Mouse (Mus musculus) B cell, adult 2 months (primary cell): ENCODE results near the gene Cdk18.

Experiments
- DNase-seq, 2 experiments: peaks; one replicate each; pipeline ENCODE4 v3.0.0; 2022

Cdk18 gene

DNA sequence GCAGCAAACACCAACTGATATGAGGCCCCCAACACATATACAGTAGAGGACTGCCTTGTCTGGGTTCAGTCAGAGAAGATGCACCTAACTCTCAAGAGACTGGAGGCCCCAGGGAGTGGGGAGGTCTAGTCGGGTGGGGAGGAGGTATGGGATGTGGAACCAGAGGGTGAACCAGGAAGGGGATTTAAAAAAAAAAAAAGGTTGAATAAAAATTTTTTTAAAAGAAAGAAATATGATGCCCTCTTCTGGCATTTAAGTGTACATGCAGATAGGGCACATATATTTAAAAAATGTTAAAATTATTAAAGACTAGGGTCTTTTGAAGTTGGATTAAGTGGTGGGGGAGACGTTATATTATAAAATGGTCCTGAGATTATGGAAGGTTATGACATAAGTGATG, 30.1 kb downstream of the Cdk18 start:
- DNase-seq: no peak

DNA sequence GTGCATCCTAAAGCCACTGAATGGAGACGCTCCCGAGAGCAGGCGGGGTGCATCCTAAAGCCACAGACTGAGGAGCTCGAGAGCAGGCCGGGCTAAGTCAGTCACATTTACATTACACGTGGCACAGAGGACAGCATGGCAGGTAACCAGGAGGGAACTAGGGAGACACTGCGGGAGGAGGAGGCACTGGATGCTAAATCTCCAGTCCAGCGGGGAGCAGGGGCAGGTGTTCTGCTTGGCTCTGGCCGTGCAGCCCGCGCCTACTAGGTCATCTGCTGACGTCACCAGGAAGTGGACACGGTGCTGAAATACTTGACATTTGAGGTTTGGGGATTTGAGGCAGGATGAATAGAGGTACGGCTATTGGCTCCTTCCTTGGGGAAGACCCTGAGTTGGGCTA, 35.1 kb downstream of the Cdk18 start:
- no peak for DNase-seq

DNA sequence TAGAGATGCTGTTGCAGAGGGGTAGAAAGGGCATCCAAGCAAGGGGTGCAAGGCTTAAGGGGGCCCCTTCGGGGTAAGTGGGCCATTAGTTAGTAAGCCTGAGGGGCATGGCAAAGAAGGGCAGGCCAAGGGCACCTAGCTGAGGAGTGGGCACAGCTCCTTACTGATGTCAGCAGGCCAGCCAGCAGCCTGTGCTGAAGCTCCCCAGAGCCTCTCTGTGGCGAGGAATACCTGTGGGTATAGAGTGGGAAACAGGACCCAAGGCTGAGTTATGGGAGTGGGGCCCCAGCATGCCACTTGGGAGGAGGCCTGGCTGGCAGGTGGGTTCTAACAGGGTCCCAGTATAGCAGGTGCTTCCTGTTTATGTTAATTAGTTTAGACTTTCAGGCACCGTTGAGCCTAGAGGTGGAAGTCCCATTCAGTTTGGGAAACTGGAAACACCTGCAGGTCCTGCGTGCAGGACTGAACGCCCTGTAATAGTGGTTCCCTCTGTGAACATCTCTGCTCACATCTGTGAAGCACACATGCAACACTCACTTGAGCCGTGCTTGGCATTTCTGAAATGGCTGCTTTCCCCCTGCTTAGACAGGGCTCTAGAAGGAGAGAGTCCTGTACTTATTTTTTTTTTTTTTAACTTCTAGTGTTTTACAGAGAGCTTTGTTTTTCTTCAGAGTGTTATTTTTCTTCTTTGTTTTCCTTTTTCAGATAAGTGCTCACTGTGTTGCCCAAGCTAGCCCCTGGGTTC, 37.4 kb downstream of the Cdk18 start:
- no peak for DNase-seq

DNA sequence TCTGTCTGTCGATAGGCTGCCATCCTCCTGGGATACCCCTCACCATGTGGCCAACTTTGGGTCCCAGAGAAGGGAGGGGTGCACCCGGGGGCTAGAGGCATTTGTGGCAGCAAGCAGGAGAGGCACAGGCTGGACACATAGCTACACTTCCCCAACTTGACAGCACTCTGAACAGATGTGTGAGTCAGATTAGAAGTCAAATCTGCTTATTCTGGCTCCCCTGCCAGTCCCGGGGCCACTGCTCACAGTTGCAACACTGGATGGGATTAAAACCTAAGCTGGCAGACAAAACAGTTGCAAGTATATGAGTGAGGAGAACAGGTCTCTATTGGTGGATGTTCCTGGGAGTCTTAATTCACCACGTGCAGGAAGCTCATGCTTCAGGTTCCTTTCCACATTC, 39.7 kb downstream of the Cdk18 start:
- DNase-seq: no peak

DNA sequence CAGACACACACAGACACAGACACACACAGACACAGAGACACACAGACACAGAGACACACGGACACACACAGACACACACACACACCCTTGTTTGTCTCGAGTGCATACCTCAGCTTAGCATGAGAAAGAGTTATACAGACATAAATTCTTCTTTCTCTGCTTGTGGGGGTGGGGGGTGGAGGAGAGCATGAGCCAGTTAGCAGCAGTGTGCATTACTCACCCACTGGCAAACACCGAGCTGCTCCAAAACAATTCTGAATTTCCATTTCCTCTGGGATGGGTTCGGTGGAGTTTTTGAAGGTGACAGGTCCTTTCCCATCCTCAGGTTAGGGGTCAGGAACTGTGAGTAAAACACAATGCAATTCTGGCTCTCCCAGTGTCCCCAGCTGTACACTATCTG, 40.5 kb downstream of the Cdk18 start:
- DNase-seq: no peak

DNA sequence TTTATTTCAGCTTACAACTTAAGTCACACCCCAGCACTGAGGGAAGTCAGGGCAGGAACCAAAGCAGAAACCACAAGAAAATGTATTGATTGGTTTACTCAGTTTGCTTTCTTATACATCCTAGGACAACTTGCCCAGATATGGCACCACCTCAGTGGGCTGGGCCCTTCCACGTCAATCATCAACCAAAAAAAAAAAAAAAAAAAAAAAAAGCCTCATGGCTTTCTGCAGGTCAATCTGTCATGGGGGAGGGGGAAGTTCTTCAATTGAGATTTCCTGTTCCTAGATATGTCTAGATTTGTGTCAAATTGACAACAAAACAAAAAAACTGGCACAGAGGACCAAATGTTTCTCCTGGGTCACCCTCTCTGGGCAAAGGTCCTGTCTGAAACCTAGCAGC, 41.4 kb downstream of the Cdk18 start:
- DNase-seq: no peak

DNA sequence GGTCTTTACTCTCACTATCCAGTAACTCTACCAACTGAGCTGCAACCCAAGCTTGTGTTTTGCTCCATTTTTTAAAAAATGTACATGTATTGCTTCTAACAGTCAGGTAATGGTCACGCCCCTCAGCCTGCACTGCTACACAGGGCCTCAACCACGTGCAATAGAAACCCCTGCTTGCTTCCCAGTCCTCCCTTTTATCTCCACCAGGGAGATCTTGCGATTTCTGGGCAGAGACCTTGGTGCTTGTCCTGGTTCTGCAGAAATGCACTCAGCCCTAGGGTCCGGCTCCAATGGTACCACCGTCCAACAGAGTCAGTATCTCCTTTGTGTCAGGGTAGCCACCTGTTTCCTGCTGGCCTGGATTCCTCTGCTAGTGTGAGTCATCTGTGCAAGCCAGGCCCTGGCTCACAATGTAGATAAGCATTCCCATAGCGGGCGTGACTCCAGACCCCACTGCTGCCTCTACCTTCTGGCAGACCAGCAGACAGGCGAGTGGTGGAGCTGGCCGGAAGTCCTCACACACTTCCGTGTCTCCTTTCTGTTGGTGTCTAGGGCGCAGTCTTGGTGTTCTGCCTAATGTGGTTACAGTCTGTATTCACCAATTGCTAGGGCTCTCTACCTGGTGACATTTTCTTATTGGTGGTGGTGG, 44.0 kb downstream of the Cdk18 start:
- no peak for DNase-seq

DNA sequence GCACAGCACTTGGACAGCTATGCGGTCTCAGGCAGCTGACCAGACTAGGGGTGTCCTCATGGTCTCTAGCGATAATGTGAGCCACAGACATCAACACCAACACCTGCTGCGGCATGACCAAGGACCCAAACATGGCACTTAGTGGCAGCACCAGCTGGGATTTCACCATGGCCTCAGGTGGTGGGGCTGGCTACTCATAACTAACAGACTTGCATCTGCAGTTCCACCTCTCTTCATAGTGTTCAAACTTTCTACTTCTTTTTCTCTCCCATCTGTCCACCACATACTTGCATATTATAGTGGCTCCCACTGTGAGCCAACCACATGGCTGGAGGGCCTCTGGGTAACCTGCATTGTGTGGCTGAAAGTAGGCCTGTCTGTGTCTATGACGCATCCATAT, 46.2 kb downstream of the Cdk18 start:
- no peak for DNase-seq

DNA sequence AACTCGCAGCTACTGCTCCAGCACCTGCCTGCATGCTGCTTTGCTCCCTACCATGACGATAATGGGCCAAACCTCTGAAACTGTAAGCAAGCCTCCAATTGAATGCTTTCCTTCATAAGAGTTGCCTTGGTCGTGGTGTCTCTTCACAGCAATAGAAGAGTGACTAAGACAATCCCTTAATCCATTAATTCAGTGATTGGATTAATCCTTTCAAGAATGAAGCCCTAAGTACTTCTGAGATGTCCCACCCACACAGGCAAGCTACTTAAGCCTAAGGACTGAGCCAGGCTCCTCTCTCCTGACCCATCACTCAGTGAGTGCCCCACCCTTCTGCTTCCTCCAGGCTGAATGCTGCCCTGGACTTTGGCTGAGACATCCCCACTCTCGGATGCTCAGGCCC, 49.2 kb downstream of the Cdk18 start:
- no peak for DNase-seq

DNA sequence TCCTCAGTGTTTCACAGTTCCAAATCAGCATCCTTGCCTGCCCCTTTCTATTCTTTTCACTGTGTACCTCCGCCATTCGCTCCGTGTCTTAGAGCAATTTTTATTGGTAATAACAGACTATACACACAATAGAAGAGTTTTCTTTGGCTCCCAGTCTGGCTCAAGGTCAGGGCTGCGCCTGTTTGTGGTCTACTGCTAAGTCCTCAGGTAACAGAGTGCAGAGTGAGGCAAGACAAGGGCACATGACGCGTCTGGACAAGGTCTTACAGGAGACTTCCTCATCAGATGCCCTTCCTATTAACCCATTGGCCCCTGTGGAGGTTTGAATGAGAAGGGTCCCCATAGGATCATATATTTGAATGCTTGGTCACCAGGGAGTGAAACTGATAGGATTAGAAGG, 49.7 kb downstream of the Cdk18 start:
- no peak for DNase-seq

DNA sequence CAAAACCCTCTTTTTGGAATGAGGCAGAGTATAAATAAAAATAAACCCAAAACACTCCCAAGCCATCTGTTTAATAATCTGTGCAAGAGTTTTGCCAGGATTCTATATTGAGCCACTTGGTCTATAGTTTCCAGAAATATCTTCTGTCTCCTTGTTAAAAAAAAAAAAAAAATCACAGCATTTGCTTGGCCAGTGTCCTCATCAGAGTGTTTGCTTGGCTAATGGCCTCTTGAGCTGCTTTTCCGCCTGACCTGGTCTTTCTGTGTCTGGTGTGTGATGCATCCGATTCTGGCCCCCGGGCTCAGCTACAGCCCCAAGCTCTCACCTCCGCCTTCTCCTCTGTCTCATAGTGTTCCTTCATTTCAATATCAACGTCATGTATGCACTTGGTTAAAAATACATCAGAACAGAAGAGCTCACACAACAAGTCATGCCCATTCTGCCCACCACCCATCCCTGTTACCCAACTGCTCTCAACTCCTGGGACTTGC, 51.3 kb downstream of the Cdk18 start:
- DNase-seq: no peak

DNA sequence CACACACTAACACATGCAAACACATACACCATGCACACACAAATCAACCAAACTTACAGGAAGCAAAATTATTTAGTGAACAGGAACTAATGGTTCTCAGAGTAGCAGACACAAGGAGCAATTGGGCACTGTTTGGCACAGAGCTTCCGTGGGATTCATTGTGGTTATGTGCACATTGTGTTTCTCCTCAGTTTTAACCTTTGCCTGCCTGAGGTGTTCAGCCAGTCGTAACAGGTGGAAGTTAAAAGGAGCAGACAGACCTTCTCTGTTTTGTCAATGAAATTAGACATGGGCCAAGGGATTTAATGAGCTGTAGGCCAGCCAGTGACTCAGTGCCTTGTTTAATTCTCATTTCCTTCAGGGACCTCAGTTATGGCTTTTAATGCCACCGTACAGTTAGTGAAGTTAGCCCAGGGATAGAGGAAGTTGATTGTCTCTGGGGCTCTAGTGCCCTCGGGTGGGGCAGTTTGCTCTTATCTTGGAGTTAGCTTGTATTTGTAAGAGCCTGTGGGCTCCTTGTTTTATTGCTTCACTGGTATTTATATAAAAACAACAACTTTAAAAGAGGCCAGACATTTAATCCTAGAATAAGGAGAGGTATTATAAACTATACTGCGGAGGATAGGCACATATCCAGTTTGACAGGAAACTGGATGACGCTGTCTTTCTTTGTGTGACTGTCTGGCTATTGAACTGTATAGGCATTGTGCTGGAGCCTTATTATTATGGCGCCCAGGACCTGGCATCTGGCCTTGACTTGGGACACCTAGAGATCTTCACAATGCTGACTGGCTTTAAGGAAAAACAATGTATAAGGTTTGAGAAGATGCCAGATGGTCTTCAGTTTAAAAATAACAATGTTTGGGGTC, 54.1 kb downstream of the Cdk18 start:
- no peak for DNase-seq

DNA sequence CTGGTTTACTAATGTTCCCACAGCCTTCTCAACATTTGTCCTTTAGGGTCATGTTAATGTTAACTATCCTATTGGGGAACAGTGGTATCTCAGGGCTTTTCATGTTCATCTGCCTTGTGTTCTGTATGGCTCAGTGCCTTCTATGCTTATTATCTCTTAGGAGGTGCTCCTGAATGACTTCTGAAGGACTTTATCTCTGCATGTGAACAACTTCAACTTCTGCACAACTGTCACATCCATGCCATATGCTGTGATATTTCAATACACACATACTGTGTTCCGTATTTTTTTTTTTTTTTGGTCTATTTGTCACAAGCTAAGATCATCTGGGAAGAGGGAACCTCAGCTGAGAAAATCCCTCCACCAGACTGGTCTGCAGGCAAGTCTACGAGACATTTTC, 61.1 kb downstream of the Cdk18 start:
- DNase-seq: no peak

DNA sequence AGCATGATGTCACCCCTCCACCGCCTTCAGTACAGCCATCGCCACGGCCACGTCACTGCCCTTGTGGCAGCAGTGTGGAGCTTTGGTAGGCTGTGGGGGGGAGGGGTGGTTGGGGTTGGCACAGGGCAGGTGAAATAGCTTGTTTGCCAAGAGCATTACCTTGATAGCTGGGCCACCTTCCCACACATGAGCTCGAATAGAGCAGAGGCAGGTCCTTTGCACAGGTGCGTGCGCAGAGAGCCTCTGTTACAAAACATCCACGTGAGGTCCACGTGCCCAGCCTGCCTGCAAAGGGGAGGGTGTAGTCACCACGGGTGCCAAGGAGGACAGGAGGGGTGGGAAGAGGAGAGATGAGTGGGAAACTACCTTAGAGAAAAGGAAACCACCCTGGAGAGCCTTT, 63.9 kb downstream of the Cdk18 start:
- no peak for DNase-seq

DNA sequence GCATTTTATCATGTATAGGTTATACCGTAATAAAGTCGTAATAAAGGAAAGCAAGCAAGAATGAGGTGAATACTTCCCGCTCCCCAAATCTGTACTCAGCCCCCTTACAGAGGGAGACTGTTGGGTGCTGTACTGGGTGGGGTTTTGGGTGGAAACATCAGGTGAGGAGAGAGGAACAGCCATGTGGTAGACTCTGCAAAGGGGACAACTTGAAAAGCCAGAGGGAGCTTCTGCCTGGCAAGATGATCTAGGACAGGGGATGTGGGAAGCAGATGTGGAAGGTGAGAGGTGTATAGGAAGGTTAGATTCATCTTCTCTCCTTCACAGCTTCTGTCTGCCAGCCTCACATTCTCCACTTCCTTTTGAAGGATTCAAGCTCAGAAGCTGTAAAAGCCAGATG, 68.8 kb downstream of the Cdk18 start:
- no peak for DNase-seq

DNA sequence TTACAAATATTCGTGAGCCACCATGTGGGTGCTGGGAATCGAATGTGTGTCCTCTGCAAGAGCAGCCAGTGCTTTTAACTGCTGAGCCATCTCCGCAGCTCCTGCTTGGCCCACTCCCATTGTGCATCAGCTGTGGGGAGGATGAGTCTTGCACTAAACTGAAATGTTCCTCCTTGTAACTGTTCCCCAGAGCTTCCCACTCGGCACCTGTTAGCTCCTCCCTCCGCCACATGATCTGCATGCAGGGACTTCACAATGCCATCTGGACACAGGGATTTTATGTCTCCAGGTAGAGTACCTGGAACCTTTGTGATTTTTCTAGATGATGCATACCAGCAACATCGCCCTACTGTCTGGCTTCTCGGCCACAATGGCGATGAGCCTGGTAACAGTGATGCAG, 70.0 kb downstream of the Cdk18 start:
- no peak for DNase-seq

DNA sequence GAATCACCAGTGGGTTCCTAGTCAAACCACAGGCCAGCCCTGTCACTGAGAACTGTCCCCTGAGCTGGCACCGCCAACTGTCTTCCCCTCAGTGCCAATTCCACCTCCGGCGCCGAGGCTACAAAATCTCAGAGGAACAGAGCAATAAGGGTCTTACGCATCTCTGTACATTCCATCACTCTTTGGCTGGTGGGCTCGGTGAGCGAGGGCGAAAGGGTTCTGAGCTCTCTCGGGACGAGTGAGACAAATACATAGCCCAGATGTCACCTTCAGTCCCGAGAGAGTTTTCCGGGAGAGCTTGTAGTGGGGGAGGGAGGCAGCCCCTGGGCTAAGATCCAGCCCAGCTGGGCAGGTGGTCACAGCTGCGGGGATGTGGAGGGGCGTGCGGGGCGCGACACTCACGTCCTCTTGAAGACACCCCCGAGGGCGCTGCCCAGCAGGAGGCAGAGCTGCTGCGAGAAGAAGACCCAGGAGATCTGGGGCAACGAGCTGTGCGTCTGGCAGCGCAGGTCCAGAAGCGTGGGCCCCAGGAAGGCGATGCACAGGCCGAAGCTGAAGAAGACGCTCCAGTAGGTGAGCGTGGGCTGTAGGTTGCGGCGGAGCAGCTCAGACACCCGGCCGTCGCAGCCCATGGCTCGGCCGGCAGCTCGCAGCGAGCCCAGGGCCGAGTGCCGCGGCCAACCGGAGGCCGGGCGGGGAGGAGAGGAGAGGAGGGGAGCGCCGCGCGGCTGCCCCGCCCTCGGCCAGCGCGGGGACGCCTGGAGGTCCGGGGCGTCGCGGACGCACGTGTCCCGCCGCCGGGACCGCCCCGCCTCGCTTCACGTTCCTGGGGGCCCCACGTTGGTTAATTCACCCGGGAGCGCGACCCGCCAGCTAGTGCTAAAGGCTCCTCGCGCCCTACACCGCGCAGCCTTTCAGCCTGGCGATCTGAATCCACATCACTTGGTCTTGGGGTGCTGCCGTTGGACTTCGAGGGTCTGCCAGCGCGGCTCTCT, 71.9 kb downstream of the Cdk18 start, which contains the start of gene Mfsd4a:
Gene Mfsd4a (minus strand): TSS at position 802 of the 995 bp plus-strand sequence.
- DNase-seq: peak; percentile 35 to 43

DNA sequence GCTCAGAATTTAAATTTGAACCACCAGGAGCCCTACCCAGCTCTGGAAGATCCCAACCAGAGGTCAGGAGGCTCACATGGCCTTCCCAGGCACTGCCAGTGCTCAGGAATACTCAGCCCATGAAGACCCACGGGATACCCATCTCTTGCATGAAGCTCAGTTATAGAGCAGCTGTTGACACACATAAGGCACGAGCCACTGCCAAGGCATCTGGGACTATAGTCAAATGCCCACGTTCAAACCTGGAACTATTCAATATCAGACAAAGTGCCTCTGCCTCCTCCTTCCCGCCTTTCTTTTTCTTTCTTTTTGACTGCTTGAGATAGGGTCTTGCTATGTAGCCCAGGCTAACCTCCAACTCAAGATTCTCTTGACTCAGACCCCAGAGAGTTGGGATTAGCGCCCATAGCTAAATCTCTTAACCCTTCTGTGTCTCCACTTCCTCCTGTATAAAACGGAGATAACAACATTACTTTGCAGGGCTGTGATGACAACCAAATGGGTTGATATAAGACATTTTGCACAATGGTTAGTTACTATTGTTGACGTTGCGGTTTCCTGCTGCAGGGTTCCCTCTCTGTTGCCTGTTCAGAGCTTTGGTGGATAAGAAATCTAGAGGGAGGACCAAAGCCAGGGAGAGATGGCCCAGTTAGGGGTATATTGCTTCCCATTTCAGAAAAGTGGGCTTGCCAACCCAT, 73.9 kb downstream of the Cdk18 start:
- DNase-seq: no peak

DNA sequence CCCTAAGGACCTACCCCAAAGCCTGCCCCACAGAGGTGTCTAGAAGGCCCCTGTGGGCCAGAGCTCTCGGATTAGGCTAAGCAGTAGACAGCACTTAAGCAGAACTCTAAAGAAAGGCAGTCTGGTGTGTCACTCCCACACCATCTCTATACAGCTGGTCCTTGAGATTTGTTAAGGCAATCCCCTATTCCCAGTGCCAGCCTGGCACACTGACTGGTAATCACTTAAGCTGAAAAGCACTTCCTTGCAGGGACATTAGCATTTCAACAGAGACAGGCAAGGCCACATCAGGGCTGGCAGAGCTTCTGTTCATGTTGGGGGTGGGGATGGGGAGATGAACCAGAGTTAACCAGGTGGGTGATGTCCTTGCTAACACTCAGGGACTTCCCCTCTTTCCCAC, 74.5 kb downstream of the Cdk18 start:
- no peak for DNase-seq

DNA sequence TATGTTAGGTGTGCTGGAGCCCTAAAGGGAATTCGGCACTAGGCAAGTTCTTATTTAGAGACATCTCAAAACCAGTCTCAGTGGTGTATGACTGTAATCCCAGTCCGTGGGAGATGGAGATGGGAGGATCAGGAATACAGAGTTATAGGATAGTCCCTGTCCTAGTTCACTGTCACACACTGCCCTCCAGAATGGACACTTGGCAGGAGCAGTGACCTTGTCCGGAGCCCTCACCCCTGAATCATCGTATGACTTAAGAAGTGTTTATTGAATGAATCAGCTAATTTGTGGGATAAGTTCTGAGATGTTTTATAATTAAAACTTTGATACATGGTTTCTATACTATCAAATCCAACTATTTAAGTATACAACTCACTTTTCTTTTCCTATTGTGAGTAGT, 76.4 kb downstream of the Cdk18 start:
- no peak for DNase-seq
